Mouse (Mus musculus): Measurements from ENCODE around the gene Pus7l.
"Not testable (repeated sequence)": the region's sequence is repeated elsewhere in the genome, so short reads cannot be mapped to it uniquely, and the experiment has no call there.

The Pus7l gene

DNA sequence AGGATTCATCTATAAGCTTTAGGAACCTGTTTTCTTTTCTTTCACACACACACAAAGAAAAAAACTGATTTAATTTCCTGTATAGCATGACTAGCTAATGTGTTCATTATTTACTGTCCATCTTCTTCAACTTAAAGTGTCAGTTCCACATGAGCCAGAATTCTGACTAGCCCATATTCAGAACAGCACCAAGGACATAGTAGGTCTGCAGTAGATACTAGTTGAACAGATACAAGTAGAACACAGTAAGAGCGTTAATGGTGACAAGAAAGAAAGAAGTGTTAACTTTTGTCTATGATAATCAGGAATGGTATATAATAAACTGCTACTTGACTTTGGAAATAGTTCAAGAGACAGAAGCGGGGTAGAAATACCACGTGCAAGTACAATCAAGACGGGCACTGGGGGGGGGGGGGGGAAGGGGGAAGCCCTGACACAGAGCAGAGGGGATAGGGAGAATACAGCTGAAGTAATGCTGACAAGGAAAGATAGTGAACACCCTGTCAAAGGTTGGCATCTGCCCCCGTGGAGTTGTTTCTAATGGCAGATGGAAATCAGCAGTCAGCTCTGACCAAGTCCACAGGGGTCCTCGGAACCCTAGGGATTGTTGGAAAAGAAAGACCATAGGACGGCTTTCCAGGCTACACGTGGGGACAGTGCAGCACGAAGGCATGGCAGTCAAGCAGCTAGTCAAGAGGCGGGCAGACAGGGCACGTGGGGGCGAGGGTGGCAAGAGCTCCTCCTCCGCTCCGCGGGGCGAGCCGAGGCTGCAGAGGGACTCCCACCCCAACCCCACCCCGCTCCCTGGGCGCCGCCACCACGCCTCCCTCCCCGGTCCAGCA, 559 bp downstream of the Pus7l start:
- DNase-seq (ENCODE audit: extremely low spot score, low spot score) = no peak

DNA sequence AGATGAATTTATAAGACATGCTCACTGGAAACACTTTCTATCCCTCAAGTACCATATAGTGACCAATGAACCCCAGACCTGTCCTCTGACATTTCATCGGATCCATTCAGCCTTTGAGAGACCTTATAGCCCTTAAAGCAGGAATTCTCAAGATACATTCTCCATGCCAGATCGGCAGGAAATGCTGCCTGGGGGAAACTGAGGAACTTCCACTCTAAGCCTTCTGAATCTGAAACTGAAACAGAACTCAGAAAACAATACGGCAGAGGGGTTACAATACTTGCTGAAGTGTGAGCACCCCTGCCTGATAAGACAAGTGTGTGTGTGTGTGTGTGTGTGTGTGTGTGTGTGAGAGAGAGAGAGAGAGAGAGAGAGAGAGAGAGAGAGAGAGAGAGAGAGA, 4.1 kb downstream of the Pus7l start:
- no peak for DNase-seq (ENCODE audit: extremely low spot score, low spot score)

- no peak for DNase-seq (ENCODE audit: extremely low spot score, low spot score)
Observed at GRCm38 (mm10) chr15:94535521-94535920, 7.8 kb downstream of the Pus7l start.

DNA sequence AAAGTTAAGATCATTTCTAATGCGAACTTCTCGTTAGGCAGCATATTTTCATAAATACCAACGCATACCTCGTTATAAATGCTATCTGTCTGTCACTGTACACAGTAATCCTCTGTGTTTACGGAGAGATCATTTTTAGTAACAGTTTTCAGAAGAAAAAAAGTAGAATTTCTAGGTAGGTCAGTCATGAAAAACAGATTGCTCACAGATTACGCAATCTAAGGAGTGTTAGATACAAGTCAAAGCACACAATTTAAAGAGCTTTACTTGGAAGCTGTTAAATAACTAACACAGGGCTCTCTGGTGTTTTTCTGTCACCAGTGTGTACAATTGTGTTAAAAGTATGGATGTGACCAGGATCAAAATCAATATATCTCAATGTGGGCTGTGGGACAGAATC, 10.4 kb downstream of the Pus7l start:
- no peak for DNase-seq (ENCODE audit: extremely low spot score, low spot score)

DNA sequence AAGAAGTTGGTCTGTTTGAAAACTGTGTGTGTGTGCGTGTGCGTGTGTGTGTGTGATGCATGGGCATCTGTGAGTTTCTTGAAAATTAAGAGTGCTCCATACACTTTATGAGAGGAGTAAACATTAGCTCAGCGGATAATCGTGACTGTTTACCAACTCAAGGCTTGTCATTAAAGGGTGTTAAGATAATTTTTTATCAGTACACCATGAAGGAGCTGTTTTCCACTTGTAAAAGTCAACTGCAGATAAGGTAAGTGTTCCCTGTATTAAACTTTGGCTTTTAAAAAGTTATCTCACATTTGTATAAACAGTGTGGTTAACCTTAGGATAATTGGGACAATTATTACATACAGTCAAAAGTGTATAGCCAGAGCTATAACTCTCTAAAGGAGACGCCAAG, 11.0 kb downstream of the Pus7l start:
- DNase-seq (ENCODE audit: extremely low spot score, low spot score) = no peak

GRCm38 (mm10) chr15:94530519-94530918, 12.8 kb downstream of the Pus7l start:
- DNase-seq (ENCODE audit: extremely low spot score, low spot score) = no peak

DNA sequence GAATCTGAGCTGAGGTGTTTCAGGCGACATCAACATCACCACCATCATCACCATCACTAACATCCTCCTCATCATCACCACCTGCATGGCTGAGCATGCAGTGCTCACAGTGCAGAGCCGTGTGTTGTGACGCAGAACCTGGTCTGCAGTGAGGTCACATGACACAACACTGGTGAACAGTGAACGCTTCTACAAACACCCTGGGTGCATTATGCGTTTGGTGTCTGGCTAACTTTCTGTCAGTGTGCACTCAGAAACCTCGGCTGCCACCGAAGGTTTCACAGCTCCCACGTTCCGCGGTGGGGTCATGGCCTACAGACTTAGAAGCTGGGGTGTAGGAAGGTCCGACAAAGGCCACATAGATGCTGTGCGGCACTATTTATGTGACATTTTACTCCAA, 18.4 kb downstream of the Pus7l start:
- no peak for DNase-seq (ENCODE audit: extremely low spot score, low spot score)

- DNase-seq (ENCODE audit: extremely low spot score, low spot score) = no peak
Observed at GRCm38 (mm10) chr15:94523251-94523650, 20.1 kb downstream of the Pus7l start.

- no peak for DNase-seq (ENCODE audit: extremely low spot score, low spot score)
Observed at GRCm38 (mm10) chr15:94520959-94521358, 22.4 kb downstream of the Pus7l start.

- no peak for DNase-seq (ENCODE audit: extremely low spot score, low spot score)
Observed at GRCm38 (mm10) chr15:94520205-94520900, 23.0 kb downstream of the Pus7l start.

- DNase-seq (ENCODE audit: extremely low spot score, low spot score) = no peak
Observed at GRCm38 (mm10) chr15:94517913-94518491, 25.3 kb downstream of the Pus7l start.

- DNase-seq (ENCODE audit: extremely low spot score, low spot score) = no peak
Observed at GRCm38 (mm10) chr15:94503451-94504215, 39.7 kb downstream of the Pus7l start.

GRCm38 (mm10) chr15:94499260-94499659, 44.1 kb downstream of the Pus7l start:
- no peak for DNase-seq (ENCODE audit: extremely low spot score, low spot score)

- no peak for DNase-seq (ENCODE audit: extremely low spot score, low spot score)
Observed at GRCm38 (mm10) chr15:94495936-94496335, 47.4 kb downstream of the Pus7l start.

GRCm38 (mm10) chr15:94494445-94494844, 48.9 kb downstream of the Pus7l start:
- DNase-seq (ENCODE audit: extremely low spot score, low spot score) = no peak

GRCm38 (mm10) chr15:94489433-94489832, 53.9 kb downstream of the Pus7l start:
- DNase-seq (ENCODE audit: extremely low spot score, low spot score) = no peak

DNA sequence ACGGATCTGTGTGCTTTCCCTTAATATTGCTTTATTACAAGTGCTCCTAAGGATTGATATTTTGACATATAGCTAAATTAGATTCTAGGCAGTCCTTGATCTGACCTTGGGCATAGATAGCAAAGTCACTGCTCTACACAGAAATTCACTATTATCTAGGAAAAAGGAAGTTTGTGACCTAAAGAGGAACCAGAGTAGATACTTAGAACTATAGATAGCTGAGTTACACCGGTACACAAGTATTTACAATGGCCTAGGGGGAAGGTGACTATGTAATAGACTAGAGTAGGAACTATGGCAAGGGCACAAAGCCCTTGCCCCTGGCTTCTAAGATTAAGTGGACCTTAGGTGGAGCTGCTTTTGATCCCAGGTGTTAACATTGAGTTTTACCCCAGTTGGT, 55.3 kb downstream of the Pus7l start:
- not testable (repeated sequence) for DNase-seq (ENCODE audit: extremely low spot score, low spot score)

GRCm38 (mm10) chr15:94482555-94482954, 60.8 kb downstream of the Pus7l start:
- no peak for DNase-seq (ENCODE audit: extremely low spot score, low spot score)

- no peak for DNase-seq (ENCODE audit: extremely low spot score, low spot score)
Observed at GRCm38 (mm10) chr15:94480792-94481191, 62.6 kb downstream of the Pus7l start.

DNA sequence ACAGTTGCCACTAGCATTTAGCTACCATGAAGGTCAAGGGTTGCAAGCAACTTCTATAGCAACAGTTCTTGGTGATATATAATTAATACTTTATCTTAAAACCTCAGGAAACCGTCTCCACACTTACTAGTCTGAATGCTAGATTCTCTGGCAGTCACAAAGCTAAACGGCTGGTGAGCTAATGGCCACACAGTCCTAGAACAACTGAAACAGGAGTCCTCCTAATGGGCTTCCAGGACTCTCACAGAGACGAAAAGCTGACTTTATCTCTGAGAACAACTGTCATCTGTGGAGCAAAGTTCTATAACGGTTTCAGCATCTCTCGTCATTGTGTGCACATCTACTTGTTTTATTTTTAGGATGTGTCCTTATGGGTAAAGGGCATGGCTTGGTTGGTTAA, 63.1 kb downstream of the Pus7l start:
- no peak for DNase-seq (ENCODE audit: extremely low spot score, low spot score)

DNA sequence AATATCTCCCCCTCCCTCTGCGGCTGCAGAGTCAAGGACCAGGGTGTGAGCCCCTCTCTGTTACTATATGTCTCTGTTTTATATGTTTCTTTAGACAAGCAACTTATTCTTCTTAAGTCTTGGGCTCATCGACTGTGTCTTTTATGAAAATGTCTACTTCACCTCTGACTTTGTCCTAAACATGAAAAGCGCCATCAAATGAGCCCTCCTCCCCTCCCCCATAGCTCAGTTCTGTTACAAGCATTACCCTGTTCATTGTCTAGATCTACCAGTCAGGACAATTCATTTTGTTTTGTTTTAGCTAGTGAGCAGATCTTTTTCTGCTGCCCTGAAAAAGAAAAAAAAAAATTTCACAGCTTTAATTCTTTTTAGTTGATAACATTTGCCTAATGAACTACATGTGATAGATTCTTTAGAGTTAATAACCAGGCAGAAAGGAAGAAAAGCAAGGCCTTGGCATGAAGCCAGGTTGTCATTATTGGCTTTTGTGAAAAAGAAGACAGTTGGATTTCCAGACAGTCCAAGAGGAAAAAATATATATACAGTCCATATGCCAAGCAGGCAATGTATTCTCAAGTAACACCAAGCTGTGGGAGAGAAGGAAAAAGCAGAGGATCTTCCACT, 63.7 kb downstream of the Pus7l start:
- DNase-seq (ENCODE audit: extremely low spot score, low spot score) = no peak
